Mouse (Mus musculus): Measurements from ENCODE around the gene Rbfox1. TPM values are rescaled to one million over a fixed set of nuclear protein-coding genes. Genes with fewer than 3 reads are reported as not detected.

Rbfox1 gene
- polyA plus RNA-seq, 1 experiment from 2014 or later, result not detected

DNA sequence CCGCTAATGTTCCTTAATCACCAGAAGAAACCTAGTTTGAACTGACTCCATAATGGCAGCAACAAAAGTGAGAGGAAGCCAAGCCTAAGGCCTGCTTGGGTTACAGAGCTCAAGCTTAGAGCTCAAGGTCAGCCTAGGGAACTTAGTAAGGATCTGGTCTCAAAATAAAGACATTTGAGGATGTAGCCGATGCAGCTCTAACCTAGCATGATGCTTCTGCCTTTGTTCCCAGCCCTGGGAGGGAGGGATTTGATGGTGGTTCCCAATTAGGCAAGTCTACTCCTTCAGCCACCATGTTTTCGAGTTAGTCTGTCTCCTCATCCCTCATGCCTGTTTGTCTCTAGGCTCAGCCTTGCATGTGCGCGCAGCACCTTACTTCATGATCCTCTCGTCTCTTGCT, 1548.1 kb downstream of the Rbfox1 start:
- Histone ChIP-seq H3K4me3 (ENCODE audit: inconsistent target) (no peak overlapping the region), H3K79me2 (ENCODE audit: inconsistent target) (no peaks in the 10 kb centered on the region), H3K27ac (no peak overlapping the region), H3K36me3 (ENCODE audit: inconsistent target) (no peaks in the 10 kb centered on the region)
- 93% methylated on average over 6 of the region's 6 CpGs for WGBS (ENCODE audit: missing documents)

DNA sequence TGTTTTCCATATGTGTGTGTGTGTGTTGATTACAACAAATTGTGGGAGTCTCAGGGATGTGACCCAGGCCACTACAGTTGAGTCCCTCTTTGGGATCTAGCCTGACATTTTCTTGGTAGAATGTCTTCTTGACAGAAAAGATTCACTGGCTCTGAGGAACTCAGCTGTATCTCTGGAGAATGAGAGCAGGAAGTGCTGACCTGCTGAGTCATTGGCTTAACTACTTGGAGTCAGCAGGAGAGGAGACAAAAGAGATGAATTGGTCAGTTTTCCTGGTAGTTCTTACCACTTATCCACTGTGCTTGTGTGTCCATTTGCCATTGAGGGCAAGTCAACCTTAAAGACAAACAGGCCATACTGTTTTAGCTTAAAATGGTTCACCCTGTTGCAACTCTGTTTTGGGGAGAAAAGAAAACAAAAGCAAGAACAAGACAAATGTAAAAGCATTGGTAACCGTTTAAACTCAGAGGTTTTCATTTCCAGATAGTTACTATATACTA, 1561.7 kb downstream of the Rbfox1 start:
- 83% methylated on average over 1 of the region's 1 CpGs for WGBS (ENCODE audit: missing documents)
- Histone ChIP-seq H3K4me3 (ENCODE audit: inconsistent target) (no peak overlapping the region), H3K27ac (peak overlapping the region; percentile 12; the same call in 1 of the 2 replicates), H3K79me2 (ENCODE audit: inconsistent target) (no peaks in the 10 kb centered on the region), H3K36me3 (ENCODE audit: inconsistent target) (no peaks in the 10 kb centered on the region)

DNA sequence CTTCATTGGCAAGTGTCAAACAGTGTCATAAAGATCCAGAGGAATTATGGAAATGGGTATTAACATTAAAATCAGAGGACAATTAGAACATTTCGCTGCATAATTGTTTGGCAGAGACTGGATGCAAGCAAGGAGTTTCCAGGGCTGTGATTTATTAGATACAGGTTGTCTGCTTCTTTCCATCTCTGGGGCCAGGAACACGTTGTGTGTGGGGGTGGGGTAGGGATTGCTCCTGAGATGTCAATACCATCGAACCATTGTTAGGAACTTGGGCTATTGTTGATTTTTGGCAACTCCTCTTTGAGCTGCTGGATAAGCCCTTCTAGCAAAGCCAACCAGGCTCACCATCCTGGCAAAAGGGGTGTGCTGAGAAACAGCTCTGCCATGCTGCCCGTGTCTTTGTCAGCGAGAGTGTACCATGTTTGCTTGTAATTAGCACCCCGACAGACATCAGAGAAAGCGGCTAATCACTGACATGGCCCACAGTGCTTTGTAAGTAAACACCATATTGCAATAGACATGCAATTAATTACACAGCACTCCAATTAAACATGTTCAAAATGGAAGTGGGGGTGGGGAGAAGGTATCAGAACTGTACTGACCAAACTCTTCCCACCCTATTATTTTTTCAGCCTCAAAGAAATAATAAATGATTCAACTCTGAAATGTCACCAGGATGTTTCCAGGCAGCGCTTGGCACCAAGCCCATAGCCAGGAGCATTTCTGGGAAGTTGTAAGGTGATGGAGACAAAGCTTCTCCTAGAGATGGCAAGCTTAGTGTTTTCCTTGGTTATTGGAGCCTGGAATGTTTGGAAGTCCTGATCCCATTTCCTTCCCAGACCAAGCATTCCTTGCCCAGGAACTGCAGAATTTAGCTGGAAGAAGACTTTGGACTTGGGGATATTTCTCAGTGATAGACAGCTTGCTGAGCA, 1562.8 kb downstream of the Rbfox1 start:
- no peaks in the 10 kb centered on the region for H3K79me2 ChIP-seq (ENCODE audit: inconsistent target)
- H3K4me3 ChIP-seq (ENCODE audit: inconsistent target), result no peak overlapping the region
- no peaks in the 10 kb centered on the region for H3K36me3 ChIP-seq (ENCODE audit: inconsistent target)
- 83% methylated on average over 8 of the region's 8 CpGs for whole genome bisulfite sequencing (ENCODE audit: missing documents)
- no peak overlapping the region for H3K27ac ChIP-seq

DNA sequence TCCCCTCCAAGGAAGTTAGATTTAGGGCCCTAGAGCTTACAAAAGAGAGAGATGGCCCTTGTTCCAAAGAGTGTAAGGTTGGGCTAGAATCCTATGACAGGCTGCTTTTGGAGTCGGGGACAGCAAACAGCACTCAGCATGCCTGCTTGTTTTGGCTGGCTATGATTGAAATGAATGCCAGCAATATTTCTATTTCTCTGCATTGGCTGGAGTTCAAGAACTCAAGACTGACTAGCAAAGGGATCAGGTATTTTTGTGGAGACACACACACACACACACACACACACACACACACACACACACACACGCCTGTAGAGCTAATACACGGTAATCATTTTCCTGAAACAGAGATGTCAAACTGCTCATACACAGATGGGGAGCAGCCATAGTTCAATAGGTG, 1566.0 kb downstream of the Rbfox1 start:
- no peak overlapping the region for H3K27ac ChIP-seq
- no peaks in the 10 kb centered on the region for H3K36me3 ChIP-seq (ENCODE audit: inconsistent target)
- WGBS (ENCODE audit: missing documents), result 89% methylated on average over 3 of the region's 3 CpGs
- no peak overlapping the region for H3K4me3 ChIP-seq (ENCODE audit: inconsistent target)
- no peaks in the 10 kb centered on the region for H3K79me2 ChIP-seq (ENCODE audit: inconsistent target)

DNA sequence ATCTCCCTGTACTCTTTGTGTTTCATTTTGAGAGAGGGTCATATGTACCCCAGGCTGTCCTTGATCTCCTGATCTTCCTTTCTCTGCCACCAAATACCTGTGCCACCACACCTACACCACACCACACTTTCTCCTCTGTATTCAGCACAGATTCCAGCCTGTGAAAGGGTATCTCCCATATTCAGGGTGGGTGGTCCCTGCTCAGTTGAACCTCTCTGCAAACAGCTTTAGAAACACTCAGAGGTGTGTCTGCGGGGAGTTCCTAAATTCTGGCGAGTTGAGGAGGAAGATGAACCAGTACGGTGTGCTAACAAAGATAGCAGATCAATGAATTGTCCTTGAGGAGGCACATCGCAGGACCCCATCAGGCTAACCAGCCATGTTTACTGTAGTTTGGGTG, 1572.4 kb downstream of the Rbfox1 start:
- H3K27ac ChIP-seq, result no peak overlapping the region
- H3K4me3 ChIP-seq (ENCODE audit: inconsistent target), result no peak overlapping the region
- WGBS (ENCODE audit: missing documents), result 88% methylated on average over 4 of the region's 4 CpGs
- no peaks in the 10 kb centered on the region for H3K79me2 ChIP-seq (ENCODE audit: inconsistent target)
- no peaks in the 10 kb centered on the region for H3K36me3 ChIP-seq (ENCODE audit: inconsistent target)
